Mouse (Mus musculus) myocyte (in vitro differentiated cells): ENCODE results near the gene Prrt4. TPM values are rescaled to one million over a fixed set of nuclear protein-coding genes. Genes with fewer than 3 reads are reported as not detected.

Experiments
- H3K27me3 ChIP-seq: one replicate; pipeline ENCODE4 v1.6.1; 2011; ENCODE audit not compliant: control insufficient read depth, insufficient read depth, insufficient read length
- H3K36me3 ChIP-seq: one replicate; pipeline ENCODE4 v1.6.1; 2011; ENCODE audit not compliant: control insufficient read depth, insufficient read depth
- H3K4me2 ChIP-seq: one replicate; pipeline ENCODE4 v1.6.1; 2011; ENCODE audit warnings: low read depth, control low read depth
- H3K4me3 ChIP-seq: one replicate; pipeline ENCODE4 v1.5.1; 2011; ENCODE audit warnings: mild to moderate bottlenecking, control low read depth, moderate library complexity
- H3K79me2 ChIP-seq: one replicate; pipeline ENCODE4 v1.6.1; 2011; ENCODE audit not compliant: control insufficient read depth, insufficient read depth
- H3ac ChIP-seq: one replicate; pipeline ENCODE4 v1.6.1; 2011; ENCODE audit not compliant: control insufficient read depth, insufficient read length
- CEBPB ChIP-seq: IDR thresholded peaks from 2 replicates; pipeline ENCODE4 v1.6.1; 2011; ENCODE audit warnings: mild to moderate bottlenecking, moderate library complexity; ENCODE audit not compliant: poor library complexity, insufficient read depth, severe bottlenecking
- E2F4 ChIP-seq: IDR thresholded peaks from one replicate; pipeline ENCODE4 v1.6.1; 2011; ENCODE audit warnings: mild to moderate bottlenecking, control low read depth, moderate library complexity; ENCODE audit not compliant: insufficient read depth
- MAX ChIP-seq: IDR thresholded peaks from one replicate; pipeline ENCODE4 v1.6.1; 2011; ENCODE audit warnings: low read depth, mild to moderate bottlenecking, control low read depth
- MYOD1 ChIP-seq, 3 experiments: IDR thresholded peaks; one replicate each; pipeline ENCODE4 v1.6.1; 2011; ENCODE audit warnings: control low read depth in 2 of 3, low read depth in 2 of 3, mild to moderate bottlenecking in 2 of 3, moderate library complexity in 1 of 3; ENCODE audit not compliant: insufficient read length in 2 of 3, control insufficient read depth in 1 of 3
- MYOG ChIP-seq, 3 experiments: IDR thresholded peaks; one replicate each; pipeline ENCODE4 v1.6.1; 2011; ENCODE audit warnings: control low read depth in 2 of 3, low read depth in 2 of 3, mild to moderate bottlenecking in 2 of 3; ENCODE audit not compliant: insufficient read length in 2 of 3, control insufficient read depth in 1 of 3, insufficient read depth in 1 of 3
- POLR2A ChIP-seq: IDR thresholded peaks from one replicate; pipeline ENCODE4 v1.6.1; 2011; ENCODE audit warnings: low read depth, mild to moderate bottlenecking, control low read depth, moderate library complexity; ENCODE audit not compliant: insufficient read length
- POLR2AphosphoS2 ChIP-seq: IDR thresholded peaks from one replicate; pipeline ENCODE4 v1.6.1; 2011; ENCODE audit warnings: low read depth, control low read depth; ENCODE audit not compliant: insufficient read length
- REST ChIP-seq: IDR thresholded peaks from one replicate; pipeline ENCODE4 v1.6.1; 2011; ENCODE audit warnings: mild to moderate bottlenecking, control low read depth, moderate library complexity; ENCODE audit not compliant: insufficient read depth, insufficient read length
- SRF ChIP-seq: IDR thresholded peaks from one replicate; pipeline ENCODE4 v1.6.1; 2011; ENCODE audit warnings: low read depth; ENCODE audit not compliant: control insufficient read depth, insufficient read length
- TCF12 ChIP-seq: IDR thresholded peaks from one replicate; pipeline ENCODE4 v1.6.1; 2011; ENCODE audit warnings: mild to moderate bottlenecking, control low read depth; ENCODE audit not compliant: poor library complexity, insufficient read depth, severe bottlenecking
- TCF3 ChIP-seq: IDR thresholded peaks from one replicate; pipeline ENCODE4 v1.6.1; 2011; ENCODE audit warnings: low read depth, control low read depth; ENCODE audit not compliant: insufficient read length
- USF1 ChIP-seq: IDR thresholded peaks from one replicate; pipeline ENCODE4 v1.6.1; 2011; ENCODE audit warnings: low read depth, mild to moderate bottlenecking, control low read depth, moderate library complexity
- polyA plus RNA-seq: library from polyadenylated mRNA; unstranded; fragments of >200 nt; fragmentation: generic; extraction: Trizol; gene quantifications from one replicate; pipeline ENCODE4 v1.2.1, GENCODE M21; 2012; ENCODE audit warnings: missing spikeins

The Prrt4 gene
- polyA plus RNA-seq, 1 experiment, result 0.37 TPM

DNA sequence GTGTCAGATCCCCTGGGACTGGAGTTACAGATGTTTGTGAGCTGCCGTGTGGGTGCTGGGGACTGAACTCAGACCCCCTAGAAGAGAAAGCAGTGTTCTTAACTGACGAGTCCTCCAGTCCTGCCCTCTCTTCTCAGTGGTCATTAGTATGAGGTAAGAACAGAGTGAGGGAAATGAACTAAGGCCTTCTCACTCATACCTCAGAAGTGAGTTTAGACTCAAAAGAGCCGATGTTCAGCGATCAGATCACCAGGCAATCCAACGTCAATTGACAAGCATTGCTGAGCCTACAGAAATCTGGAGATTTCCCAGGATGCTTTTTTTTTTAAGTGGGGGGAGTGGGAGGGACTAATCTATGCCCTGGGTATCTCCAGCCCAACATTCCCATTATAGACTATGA lies 23.1 kb downstream of the Prrt4 start:
- TF ChIP-seq MYOD1 (IDR thresholded peaks at IDR 0.05; ENCODE audit: control insufficient read depth in 1 of 3, insufficient read length in 2 of 3, low read depth in 2 of 3), result no peak
- TF ChIP-seq MYOG (IDR thresholded peaks at IDR 0.05; ENCODE audit: control insufficient read depth in 1 of 3, insufficient read depth in 1 of 3, insufficient read length in 2 of 3, low read depth in 2 of 3), result no peak
- TF ChIP-seq SRF, result no peak
- TF ChIP-seq CEBPB, result no peak
- TF ChIP-seq USF1, result no peak
- no peak for TF ChIP-seq POLR2A
- TF ChIP-seq POLR2AphosphoS2, result no peak
- TF ChIP-seq TCF12, result no peak
- no peak for TF ChIP-seq MAX
- no peak for TF ChIP-seq REST
- TF ChIP-seq E2F4, result no peak
- TF ChIP-seq TCF3, result no peak
- H3K79me2 ChIP-seq, result peaks cover 2% of the 10 kb centered on the region
- peaks cover 70% of the 10 kb centered on the region for H3K36me3 ChIP-seq

DNA sequence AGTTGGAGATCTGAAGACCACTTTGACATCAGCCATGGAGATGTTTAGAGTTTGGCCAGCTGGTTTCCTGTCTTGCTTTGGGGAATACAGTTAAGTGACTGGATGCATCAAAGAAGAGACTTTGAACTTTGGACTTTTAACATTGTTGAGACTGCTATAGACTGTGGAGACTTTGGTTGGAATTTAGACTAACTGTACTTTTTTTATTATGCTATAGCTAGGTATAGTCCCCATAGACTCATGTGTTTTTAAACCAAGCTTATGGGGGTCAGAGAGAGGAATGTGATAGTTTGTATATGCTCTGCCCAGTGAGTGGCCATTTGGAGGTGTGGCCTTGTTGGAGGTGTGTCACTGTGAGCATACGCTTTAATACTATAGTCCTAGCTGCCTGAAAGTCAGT lies 29.4 kb downstream of the Prrt4 start:
- H3K4me2 ChIP-seq, result no peak overlapping the region
- TF ChIP-seq SRF (no peak), E2F4 (no peak), REST (no peak), POLR2A (no peak), USF1 (no peak), POLR2AphosphoS2 (no peak), MYOG (IDR thresholded peaks at IDR 0.05; ENCODE audit: control insufficient read depth in 1 of 3, insufficient read depth in 1 of 3, insufficient read length in 2 of 3, low read depth in 2 of 3) (no peak), TCF3 (no peak), MYOD1 (IDR thresholded peaks at IDR 0.05; ENCODE audit: control insufficient read depth in 1 of 3, insufficient read length in 2 of 3, low read depth in 2 of 3) (no peak), TCF12 (no peak), MAX (no peak), CEBPB (no peak)
- no peak overlapping the region for H3K4me3 ChIP-seq
- H3K79me2 ChIP-seq, result no peaks in the 10 kb centered on the region
- peaks cover 33% of the 10 kb centered on the region for H3K36me3 ChIP-seq
- no peaks in the 10 kb centered on the region for H3K27me3 ChIP-seq
- H3ac ChIP-seq, result no peak overlapping the region

More for the DNA sequence above, 23.1 kb downstream of the Prrt4 start:
- Histone ChIP-seq H3K4me3 (no peak overlapping the region), H3K27me3 (no peaks in the 10 kb centered on the region), H3ac (no peak overlapping the region), H3K4me2 (no peak overlapping the region)

DNA sequence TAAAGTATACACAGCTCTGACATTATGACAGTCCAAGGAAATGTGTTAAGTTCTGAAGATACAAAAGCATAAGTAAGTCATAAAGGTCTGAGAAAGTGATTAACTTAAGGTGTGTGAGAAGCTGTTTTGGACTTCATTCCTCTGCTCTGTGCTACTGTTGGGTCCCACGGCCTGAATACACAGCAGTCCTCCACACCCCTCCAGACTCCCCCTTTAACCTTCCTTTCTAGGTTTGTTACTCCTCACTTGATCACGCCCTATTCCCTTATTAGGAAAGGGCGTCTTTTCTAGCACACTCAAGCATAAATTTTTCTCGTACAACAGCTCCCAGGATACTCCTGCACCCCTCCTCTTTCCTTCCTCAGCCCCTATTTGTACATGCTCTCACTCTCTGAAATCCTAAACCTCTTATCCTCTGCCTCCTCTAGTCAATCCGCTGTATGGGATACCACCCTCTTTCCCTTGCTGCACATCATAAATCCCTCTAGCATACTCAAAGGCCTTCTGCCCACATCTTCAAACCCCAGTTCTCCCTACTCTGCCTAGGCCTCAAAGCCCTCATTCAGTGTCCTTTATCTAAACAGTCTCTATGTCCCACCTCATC lies 31.9 kb downstream of the Prrt4 start:
- Histone ChIP-seq H3K79me2 (no peaks in the 10 kb centered on the region), H3K36me3 (peaks cover 20% of the 10 kb centered on the region), H3ac (no peak overlapping the region), H3K4me2 (no peak overlapping the region), H3K4me3 (no peak overlapping the region), H3K27me3 (no peaks in the 10 kb centered on the region)
- no peak for TF ChIP-seq MYOD1 (IDR thresholded peaks at IDR 0.05; ENCODE audit: control insufficient read depth in 1 of 3, insufficient read length in 2 of 3, low read depth in 2 of 3)
- TF ChIP-seq TCF12, result no peak
- no peak for TF ChIP-seq E2F4
- no peak for TF ChIP-seq POLR2AphosphoS2
- TF ChIP-seq MAX, result no peak
- TF ChIP-seq USF1, result no peak
- TF ChIP-seq CEBPB, result no peak
- no peak for TF ChIP-seq POLR2A
- no peak for TF ChIP-seq SRF
- no peak for TF ChIP-seq MYOG (IDR thresholded peaks at IDR 0.05; ENCODE audit: control insufficient read depth in 1 of 3, insufficient read depth in 1 of 3, insufficient read length in 2 of 3, low read depth in 2 of 3)
- TF ChIP-seq TCF3, result no peak
- no peak for TF ChIP-seq REST

DNA sequence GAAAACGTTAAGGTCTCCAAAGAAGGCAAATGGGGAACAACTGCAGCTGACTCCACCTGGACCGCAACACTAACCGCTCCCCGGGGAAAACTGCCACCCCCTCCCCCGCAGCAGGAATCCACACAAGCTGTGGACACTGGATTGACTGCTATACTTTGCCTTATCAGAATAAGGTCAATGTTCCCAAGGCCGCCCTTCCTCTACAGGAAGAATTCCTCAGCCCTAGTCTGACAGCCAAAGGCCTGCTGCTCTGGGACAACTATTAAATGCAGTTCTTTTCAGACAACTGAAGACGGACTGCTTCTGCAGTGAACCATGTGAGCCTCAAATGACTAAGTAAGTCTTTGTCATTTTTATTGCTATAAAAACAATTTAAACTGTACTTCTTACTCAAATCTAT lies 32.7 kb downstream of the Prrt4 start:
- Histone ChIP-seq H3ac (no peak overlapping the region), H3K4me3 (no peak overlapping the region), H3K4me2 (no peak overlapping the region), H3K27me3 (no peaks in the 10 kb centered on the region), H3K36me3 (peaks cover 15% of the 10 kb centered on the region), H3K79me2 (no peaks in the 10 kb centered on the region)
- TF ChIP-seq MYOG (IDR thresholded peaks at IDR 0.05; ENCODE audit: control insufficient read depth in 1 of 3, insufficient read depth in 1 of 3, insufficient read length in 2 of 3, low read depth in 2 of 3) (no peak), TCF3 (no peak), POLR2A (no peak), REST (no peak), MYOD1 (IDR thresholded peaks at IDR 0.05; ENCODE audit: control insufficient read depth in 1 of 3, insufficient read length in 2 of 3, low read depth in 2 of 3) (no peak), CEBPB (no peak), POLR2AphosphoS2 (no peak), SRF (no peak), TCF12 (no peak), E2F4 (no peak)
